Mouse (Mus musculus): Measurements from ENCODE around the gene Plaur. TPM values are rescaled to one million over a fixed set of nuclear protein-coding genes. Genes with fewer than 3 reads are reported as not detected.
A peak's percentile ranks its signal among the peaks of the same experiment; 100 is the strongest.

Gene Plaur
- polyA plus RNA-seq, 1 experiment from 2014 or later: 3.5 TPM

DNA sequence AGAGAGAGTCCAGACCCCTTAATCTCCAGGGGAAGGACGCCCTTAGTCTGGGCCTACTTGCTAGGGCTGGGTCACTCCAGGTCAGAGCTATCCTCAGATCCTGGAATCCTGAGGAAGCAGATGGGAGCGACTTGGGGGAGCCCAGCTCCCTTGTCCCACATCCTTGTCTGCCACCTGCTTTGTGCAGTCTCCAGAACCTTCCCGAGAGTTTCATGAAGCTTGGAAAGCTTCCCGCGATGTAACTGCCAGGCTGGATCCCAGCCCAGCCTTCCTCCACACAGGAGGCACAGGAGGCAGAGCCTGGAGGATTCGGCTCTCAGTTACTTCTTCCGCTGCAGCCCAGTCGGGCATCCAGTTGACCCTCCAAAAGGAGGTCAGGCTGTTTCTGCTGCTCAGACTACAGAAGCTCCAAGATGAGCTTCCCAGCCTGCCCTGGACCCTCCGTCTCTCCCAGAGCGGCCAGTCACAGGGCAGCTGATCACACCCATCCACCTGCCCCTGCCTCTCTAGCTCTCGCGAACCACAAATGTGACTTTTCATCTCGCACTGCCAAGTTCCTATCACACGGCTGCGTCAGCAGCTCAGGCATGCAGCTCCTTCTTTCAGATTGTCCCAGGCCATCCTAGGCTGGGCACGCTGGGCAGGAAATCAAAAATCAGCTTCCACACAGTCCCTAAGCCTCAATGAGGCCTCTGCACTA lies 32.7 kb upstream of the Plaur start:
- peak; percentile 49; the same call in 1 of the 2 replicates for ATAC-seq (ENCODE audit: low FRiP score, low read depth)
- WGBS: 65% methylated on average over 16 of the region's 16 CpGs
- Histone ChIP-seq H3K4me2 (replicated peaks) (no peak overlapping the region), H3K4me1 (0 out of 2 replicates have a peak, but pooled peaks cover 4% of the 10 kb centered on the region), H3K27ac (no peak overlapping the region), H3K4me3 (no peak overlapping the region), H3K9me3 (no peaks in the 10 kb centered on the region), H3K27me3 (peaks cover 31% of the 10 kb centered on the region), H3K9ac (no peak overlapping the region), H3K36me3 (no peaks in the 10 kb centered on the region)

DNA sequence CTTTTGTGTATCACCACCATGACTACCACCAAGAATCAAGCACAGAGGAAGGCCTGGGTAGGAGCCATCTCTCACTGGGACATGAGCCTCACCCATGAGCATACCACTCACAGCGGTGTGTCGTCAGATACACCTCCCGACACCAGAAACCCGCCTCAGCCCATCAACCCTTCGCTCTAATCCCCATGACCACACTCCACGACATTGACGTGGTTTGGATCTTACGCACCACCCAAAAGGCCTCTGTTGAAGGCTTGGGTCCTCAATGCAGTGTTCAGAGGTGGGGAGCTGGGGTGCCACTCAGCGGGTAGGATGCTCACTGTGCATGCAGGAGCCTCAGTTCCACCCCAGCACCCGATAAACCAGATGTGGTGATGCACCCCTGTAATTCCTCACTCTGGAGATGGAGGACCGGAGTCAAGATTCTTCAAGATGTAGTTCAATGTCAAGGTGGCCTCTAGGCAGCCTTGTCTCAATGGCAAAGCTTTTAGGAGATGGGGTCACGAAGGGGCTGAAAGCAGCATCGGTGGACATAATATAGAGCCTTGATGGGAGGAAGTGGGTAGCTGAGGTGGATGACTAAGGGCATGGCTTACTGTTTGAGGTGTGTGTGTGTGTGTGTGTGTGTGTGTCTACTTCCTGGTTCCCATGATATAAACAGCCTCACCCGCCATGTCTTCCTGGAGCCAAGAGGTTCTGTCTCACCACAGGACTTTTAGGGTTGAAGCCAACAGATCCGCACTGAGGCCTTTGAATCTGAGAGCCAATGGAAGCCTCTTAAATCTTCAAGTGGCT lies 31.5 kb upstream of the Plaur start:
- Histone ChIP-seq H3K27me3 (peaks cover 31% of the 10 kb centered on the region), H3K4me3 (no peak overlapping the region), H3K4me1 (0 out of 2 replicates have a peak, but pooled peaks cover 4% of the 10 kb centered on the region), H3K4me2 (replicated peaks) (no peak overlapping the region), H3K9me3 (no peaks in the 10 kb centered on the region), H3K27ac (no peak overlapping the region), H3K9ac (no peak overlapping the region), H3K36me3 (no peaks in the 10 kb centered on the region)
- 90% methylated on average over 15 of the region's 15 CpGs for WGBS
- no peak for ATAC-seq (ENCODE audit: low FRiP score, low read depth)

DNA sequence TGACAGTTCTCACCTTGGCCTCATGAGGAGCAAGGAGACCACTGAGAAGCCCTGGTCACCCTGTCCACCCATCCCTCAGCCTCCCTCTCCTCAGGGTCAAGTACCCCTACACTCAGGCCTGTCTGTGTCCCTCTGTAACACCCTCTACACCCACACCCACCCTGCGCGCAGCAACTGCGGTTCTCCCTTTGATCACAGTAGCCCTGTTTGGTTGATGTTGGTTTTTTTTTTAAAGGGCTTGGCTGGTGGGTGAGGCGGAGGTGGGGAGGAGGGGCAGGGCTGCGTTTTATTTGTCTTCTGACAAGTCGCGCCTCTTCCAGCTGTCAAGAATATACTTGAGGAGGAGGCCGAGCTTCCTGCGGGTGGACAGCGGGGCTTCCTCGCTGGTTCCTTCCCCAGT lies 30.6 kb upstream of the Plaur start:
- Histone ChIP-seq H3K9ac (no peak overlapping the region), H3K9me3 (no peaks in the 10 kb centered on the region), H3K4me2 (replicated peaks) (no peak overlapping the region), H3K4me3 (no peak overlapping the region), H3K27me3 (peaks cover 31% of the 10 kb centered on the region), H3K4me1 (0 out of 2 replicates have a peak, but pooled peaks cover 4% of the 10 kb centered on the region), H3K27ac (no peak overlapping the region), H3K36me3 (no peaks in the 10 kb centered on the region)
- WGBS: 45% methylated on average over 11 of the region's 11 CpGs
- no peak for ATAC-seq (ENCODE audit: low FRiP score, low read depth)

DNA sequence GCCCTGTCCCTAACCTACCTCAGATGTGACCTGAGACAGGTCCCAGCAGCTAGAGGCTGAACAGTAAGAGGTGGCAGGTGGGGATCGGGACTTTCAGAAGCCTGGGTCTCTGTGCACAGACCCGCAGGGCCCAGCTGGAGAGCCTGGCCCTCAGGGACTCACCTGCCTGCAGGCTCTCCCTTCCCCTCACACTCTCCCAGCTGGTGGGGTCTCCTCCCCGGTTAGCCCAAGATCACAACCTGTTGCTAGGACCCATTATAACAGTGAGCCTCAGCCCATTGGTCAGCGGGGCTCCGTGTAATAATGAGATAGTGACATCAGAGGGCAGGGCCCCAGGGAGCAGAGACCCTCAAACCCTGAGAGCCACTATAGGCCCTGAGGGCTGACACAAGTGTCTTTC lies 27.0 kb upstream of the Plaur start:
- Histone ChIP-seq H3K4me3 (no peak overlapping the region), H3K9ac (no peak overlapping the region), H3K4me1 (no peaks in the 10 kb centered on the region), H3K9me3 (no peaks in the 10 kb centered on the region), H3K4me2 (replicated peaks) (no peak overlapping the region), H3K27me3 (peaks cover 31% of the 10 kb centered on the region), H3K27ac (no peak overlapping the region), H3K36me3 (no peaks in the 10 kb centered on the region)
- WGBS: 65% methylated on average over 5 of the region's 5 CpGs
- no peak for ATAC-seq (ENCODE audit: low FRiP score, low read depth)

DNA sequence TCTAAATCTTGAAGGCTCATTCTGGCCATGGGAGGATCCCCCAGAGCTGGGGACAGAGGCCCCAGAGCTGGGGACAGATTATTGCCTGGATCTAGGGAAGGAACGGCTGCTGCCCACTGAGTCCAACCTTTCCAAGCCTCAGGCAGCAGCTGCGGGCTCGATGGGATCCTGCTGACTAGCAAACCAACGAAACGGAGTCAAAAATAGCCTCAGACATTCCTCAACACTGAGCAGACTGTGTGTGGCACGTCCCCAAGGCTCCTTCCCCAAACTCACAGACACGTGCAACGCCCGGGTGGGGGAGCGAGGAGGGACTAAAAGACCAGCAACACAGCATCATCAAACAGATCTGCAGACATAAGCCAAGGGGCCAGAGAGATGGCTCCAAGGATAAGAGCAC lies 24.3 kb upstream of the Plaur start:
- Histone ChIP-seq H3K4me3 (no peak overlapping the region), H3K4me2 (replicated peaks) (no peak overlapping the region), H3K4me1 (no peaks in the 10 kb centered on the region), H3K9ac (no peak overlapping the region), H3K27me3 (peaks cover 12% of the 10 kb centered on the region), H3K27ac (no peak overlapping the region), H3K36me3 (no peaks in the 10 kb centered on the region), H3K9me3 (no peaks in the 10 kb centered on the region)
- ATAC-seq (ENCODE audit: low FRiP score, low read depth): no peak
- 64% methylated on average over 10 of the region's 10 CpGs for WGBS

DNA sequence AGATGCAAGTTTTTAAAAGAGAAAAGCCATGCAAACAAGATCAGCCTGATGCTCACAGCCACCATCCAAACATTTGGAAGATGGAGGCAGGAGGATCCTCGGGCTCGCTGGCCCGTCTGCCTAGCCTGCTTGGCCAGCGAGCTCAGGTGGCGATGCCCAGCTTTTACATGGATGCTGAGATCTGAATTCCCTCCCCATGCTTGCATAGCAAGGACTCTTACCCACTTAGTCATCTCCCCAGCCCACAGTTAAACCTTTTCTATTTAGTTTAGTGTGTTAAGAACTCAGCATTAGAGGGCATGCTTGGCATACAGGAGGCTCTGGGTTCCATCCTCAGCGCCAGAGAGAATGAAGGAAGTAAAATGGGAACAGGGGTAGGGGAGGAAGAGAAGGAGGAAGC lies 23.1 kb upstream of the Plaur start:
- Histone ChIP-seq H3K4me3 (no peak overlapping the region), H3K9ac (no peak overlapping the region), H3K9me3 (no peaks in the 10 kb centered on the region), H3K27me3 (peaks cover under 1% of the 10 kb centered on the region; the same call in 1 of the 2 replicates), H3K4me1 (no peaks in the 10 kb centered on the region), H3K4me2 (replicated peaks) (no peak overlapping the region), H3K36me3 (no peaks in the 10 kb centered on the region), H3K27ac (no peak overlapping the region)
- ATAC-seq (ENCODE audit: low FRiP score, low read depth): no peak
- 78% methylated on average over 6 of the region's 6 CpGs for WGBS

DNA sequence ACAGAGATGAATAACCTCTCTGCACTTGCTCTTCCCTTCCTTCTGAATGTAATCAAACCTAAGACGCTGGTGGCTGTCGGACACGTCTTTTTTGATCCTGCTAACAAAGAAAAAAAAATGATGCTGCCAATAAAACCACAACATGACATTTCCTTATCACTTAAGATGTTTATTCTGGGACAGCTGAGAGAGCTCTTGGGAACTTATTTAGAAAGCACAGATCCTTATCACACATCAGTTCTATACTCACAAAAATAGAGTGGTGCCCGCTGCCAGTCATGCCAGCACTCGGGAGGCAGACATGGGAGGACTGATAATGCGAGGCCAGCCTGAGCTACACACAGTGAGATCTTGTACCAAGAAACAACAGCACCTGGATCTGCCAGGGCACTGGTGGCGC lies 22.4 kb upstream of the Plaur start:
- Histone ChIP-seq H3K4me1 (no peaks in the 10 kb centered on the region), H3K9me3 (no peaks in the 10 kb centered on the region), H3K36me3 (no peaks in the 10 kb centered on the region), H3K4me2 (replicated peaks) (no peak overlapping the region), H3K27ac (no peak overlapping the region), H3K9ac (no peak overlapping the region), H3K4me3 (no peak overlapping the region), H3K27me3 (no peaks in the 10 kb centered on the region)
- no peak for ATAC-seq (ENCODE audit: low FRiP score, low read depth)
- WGBS: 78% methylated on average over 7 of the region's 7 CpGs

DNA sequence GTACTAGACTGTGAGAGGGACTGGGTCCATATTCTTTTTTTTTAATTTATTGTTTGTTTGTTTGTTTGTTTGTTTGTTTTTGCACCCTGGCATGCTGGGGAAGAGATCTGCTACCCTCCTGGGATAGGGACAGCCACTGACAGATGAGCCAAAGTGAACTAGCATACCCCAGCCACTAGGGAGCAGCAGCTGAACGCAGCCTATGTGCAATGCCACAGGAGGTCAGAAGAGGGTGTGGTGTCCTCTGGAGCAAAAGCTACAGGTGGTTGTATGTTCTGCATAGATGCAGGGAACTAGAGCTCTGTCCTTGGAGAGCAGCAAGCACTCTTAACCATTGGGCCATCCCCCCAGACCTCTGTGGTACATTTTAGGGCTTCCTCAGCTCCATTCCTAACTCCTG lies 20.5 kb upstream of the Plaur start:
- Histone ChIP-seq H3K9me3 (no peaks in the 10 kb centered on the region), H3K27me3 (no peaks in the 10 kb centered on the region), H3K36me3 (no peaks in the 10 kb centered on the region), H3K27ac (no peak overlapping the region), H3K4me1 (no peaks in the 10 kb centered on the region), H3K4me3 (no peak overlapping the region), H3K9ac (no peak overlapping the region), H3K4me2 (replicated peaks) (no peak overlapping the region)
- no peak for ATAC-seq (ENCODE audit: low FRiP score, low read depth)
- 5% methylated on average over 1 of the region's 1 CpGs for WGBS

DNA sequence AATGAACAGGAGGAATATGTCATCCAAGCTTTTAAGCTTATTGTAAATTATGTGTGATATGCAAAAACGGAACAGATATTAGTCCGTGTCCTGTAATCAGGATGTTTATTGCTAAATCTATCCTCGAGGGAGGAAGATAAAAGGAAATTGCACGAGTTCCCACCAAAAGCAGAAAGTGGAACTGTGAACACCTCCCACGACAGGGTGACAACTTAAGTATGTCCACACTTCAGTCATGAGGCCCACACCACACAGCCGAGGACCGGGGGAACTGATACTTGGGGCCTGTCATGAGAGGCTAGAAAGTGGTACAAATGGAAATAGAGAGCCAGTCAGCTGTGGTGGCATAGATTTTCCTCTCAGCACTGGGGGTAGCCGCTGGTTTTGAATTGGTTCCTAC lies 20.0 kb upstream of the Plaur start:
- H3K9ac ChIP-seq: no peak overlapping the region
- ATAC-seq (ENCODE audit: low FRiP score, low read depth): no peak
- no peaks in the 10 kb centered on the region for H3K36me3 ChIP-seq
- H3K4me3 ChIP-seq: no peak overlapping the region
- H3K4me2 ChIP-seq (replicated peaks): no peak overlapping the region
- no peaks in the 10 kb centered on the region for H3K27me3 ChIP-seq
- no peaks in the 10 kb centered on the region for H3K9me3 ChIP-seq
- 74% methylated on average over 8 of the region's 8 CpGs for WGBS
- H3K4me1 ChIP-seq: no peaks in the 10 kb centered on the region
- H3K27ac ChIP-seq: no peak overlapping the region

DNA sequence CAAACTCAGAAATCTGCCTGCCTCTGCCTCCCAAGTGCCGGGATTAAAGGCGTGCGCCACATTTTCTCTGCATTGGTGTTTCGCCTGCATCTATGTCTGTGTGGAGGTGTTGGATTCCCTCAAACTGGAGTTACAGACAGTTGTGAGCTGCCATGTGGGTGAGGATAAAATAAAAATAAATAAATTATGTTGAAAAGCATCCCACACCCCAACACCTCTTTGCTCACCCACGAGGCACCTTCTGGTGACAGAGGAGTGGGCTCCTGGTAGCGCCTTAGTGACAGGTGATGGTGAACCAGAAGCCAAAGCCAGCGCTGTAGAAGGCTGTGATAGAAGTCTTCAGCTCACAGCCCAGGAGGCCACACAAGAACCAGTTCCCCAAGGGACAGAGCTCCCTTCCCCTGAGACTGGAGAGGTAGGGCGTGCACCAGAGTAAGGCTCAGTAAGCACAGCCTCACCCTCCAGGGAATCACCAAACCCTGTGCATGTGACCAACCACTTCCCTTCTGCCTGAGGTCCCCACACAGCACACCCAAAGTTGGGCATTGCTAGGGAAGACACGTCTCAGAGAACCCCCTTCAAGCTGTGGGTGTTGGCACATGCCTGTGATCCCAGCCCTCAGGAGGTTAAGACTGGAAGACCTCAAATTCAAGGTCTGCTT lies 16.9 kb upstream of the Plaur start:
- no peaks in the 10 kb centered on the region for H3K9me3 ChIP-seq
- no peaks in the 10 kb centered on the region for H3K36me3 ChIP-seq
- no peaks in the 10 kb centered on the region for H3K4me1 ChIP-seq
- H3K4me2 ChIP-seq (replicated peaks): no peak overlapping the region
- no peaks in the 10 kb centered on the region for H3K27me3 ChIP-seq
- no peak overlapping the region for H3K27ac ChIP-seq
- ATAC-seq (ENCODE audit: low FRiP score, low read depth): no peak
- WGBS: 91% methylated on average over 9 of the region's 9 CpGs
- no peak overlapping the region for H3K9ac ChIP-seq
- no peak overlapping the region for H3K4me3 ChIP-seq

DNA sequence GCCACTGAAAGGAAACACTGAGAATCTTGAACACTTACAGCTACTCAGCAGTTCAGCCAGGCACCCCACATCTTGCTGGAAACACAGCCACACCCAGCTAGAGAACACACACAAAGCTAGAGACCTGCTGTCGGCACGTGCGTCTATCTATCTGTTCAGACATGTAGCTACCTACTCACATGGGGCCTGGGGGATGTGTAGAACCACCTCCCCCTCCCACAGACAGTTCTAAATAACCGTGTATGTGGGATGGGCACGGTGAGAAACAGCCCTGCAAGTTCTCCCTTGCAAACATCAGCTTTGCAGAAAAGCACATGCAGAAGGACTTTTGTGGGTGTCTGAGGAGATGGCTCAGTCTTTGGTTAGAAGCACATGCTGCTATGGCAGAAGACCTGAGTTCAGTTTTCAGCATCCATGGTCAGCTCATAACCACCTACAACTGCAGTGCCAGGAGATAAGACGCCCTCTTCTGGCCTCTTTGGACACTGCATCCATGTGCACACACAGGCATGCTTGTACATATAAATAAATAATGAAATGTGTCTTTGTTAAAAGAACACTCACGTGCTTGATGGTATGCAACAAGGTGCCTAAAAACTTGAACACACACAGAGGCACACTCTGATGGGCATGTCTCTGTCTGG lies 15.5 kb upstream of the Plaur start:
- ATAC-seq (ENCODE audit: low FRiP score, low read depth): no peak
- WGBS: 72% methylated on average over 7 of the region's 7 CpGs
- H3K4me3 ChIP-seq: no peak overlapping the region

More for the DNA sequence above, 15.5 kb upstream of the Plaur start:
- no peaks in the 10 kb centered on the region for H3K9me3 ChIP-seq
- no peaks in the 10 kb centered on the region for H3K27me3 ChIP-seq
- H3K4me2 ChIP-seq (replicated peaks): no peak overlapping the region
- no peaks in the 10 kb centered on the region for H3K36me3 ChIP-seq
- H3K27ac ChIP-seq: no peak overlapping the region
- no peak overlapping the region for H3K9ac ChIP-seq
- no peaks in the 10 kb centered on the region for H3K4me1 ChIP-seq

Data from limb, embryonic 13.5 days (tissue).